Mouse (Mus musculus): Measurements from ENCODE around the gene Uso1. TPM values are rescaled to one million over a fixed set of nuclear protein-coding genes. Genes with fewer than 3 reads are reported as not detected.

Uso1 gene
- polyA plus RNA-seq, 1 experiment from 2014 or later: 28.4 TPM

DNA sequence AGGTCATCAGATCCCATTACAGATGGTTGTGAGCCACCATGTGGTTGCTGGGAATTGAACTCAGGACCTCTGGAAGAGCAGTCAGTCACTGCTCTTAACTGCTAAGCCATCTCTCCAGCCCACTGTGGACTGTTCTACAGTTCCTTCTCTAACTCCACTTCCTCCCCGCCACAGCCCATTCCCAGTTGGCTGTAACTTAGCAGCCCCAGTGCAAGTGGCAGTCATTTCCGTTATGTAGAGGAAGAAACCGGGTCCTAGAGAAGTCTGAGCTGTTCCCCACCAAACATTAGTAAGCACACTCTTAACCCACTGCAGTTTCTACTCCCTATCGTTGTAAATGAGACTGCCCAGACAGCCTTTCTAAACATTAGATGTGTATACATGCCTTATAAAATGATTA is 30.5 kb upstream of the Uso1 start:
- no peak overlapping the region for H3K27ac ChIP-seq
- H3K27me3 ChIP-seq: no peaks in the 10 kb centered on the region
- H3K4me1 ChIP-seq (replicated peaks): peaks cover 22% of the 10 kb centered on the region
- ATAC-seq (replicated peaks; ENCODE audit: insufficient number of reproducible peaks, insufficient read depth, low FRiP score, low read depth): no peak
- WGBS: 88% methylated on average over 4 of the region's 4 CpGs
- H3K9me3 ChIP-seq (replicated peaks): no peaks in the 10 kb centered on the region
- H3K9ac ChIP-seq: no peak overlapping the region
- no peak overlapping the region for H3K4me3 ChIP-seq
- no peaks in the 10 kb centered on the region for H3K36me3 ChIP-seq
- no peak overlapping the region for H3K4me2 ChIP-seq

GRCm38 (mm10) chr5:92110818-92111355 is 26.9 kb upstream of the Uso1 start:
- Histone ChIP-seq H3K4me1 (replicated peaks) (peaks cover 10% of the 10 kb centered on the region), H3K27me3 (no peaks in the 10 kb centered on the region), H3K9ac (no peak overlapping the region), H3K9me3 (replicated peaks) (no peaks in the 10 kb centered on the region), H3K4me3 (no peak overlapping the region), H3K36me3 (no peaks in the 10 kb centered on the region), H3K27ac (no peak overlapping the region), H3K4me2 (no peak overlapping the region)
- 90% methylated on average over 5 of the region's 5 CpGs for WGBS
- no peak for ATAC-seq (replicated peaks; ENCODE audit: insufficient number of reproducible peaks, insufficient read depth, low FRiP score, low read depth)

- H3K9me3 ChIP-seq (replicated peaks): no peaks in the 10 kb centered on the region
- H3K27me3 ChIP-seq: no peaks in the 10 kb centered on the region
- peak overlapping the region; percentile 54 for H3K4me2 ChIP-seq
- ATAC-seq (replicated peaks; ENCODE audit: insufficient number of reproducible peaks, insufficient read depth, low FRiP score, low read depth): no peak
- no peak overlapping the region for H3K27ac ChIP-seq
- 25% methylated on average over 6 of the region's 6 CpGs for WGBS
- no peaks in the 10 kb centered on the region for H3K36me3 ChIP-seq
- 0 out of 2 replicates have a peak overlapping the region, but pooled peaks have one; percentile 3 for H3K9ac ChIP-seq
- H3K4me1 ChIP-seq (replicated peaks): 0 out of 2 replicates have a peak, but pooled peaks cover 3% of the 10 kb centered on the region
- H3K4me3 ChIP-seq: peak overlapping the region; percentile 29
Measured at GRCm38 (mm10) chr5:92112175-92112574, 25.6 kb upstream of the Uso1 start.

- no peak overlapping the region for H3K27ac ChIP-seq
- H3K4me1 ChIP-seq (replicated peaks): 0 out of 2 replicates have a peak, but pooled peaks cover 3% of the 10 kb centered on the region
- peak overlapping the region; percentile 29 for H3K4me3 ChIP-seq
- WGBS: 14% methylated on average over 10 of the region's 10 CpGs
- H3K9me3 ChIP-seq (replicated peaks): no peaks in the 10 kb centered on the region
- H3K9ac ChIP-seq: 0 out of 2 replicates have a peak overlapping the region, but pooled peaks have one; percentile 3
- peak overlapping the region; percentile 54 for H3K4me2 ChIP-seq
- no peaks in the 10 kb centered on the region for H3K27me3 ChIP-seq
- no peaks in the 10 kb centered on the region for H3K36me3 ChIP-seq
- no peak for ATAC-seq (replicated peaks; ENCODE audit: insufficient number of reproducible peaks, insufficient read depth, low FRiP score, low read depth)
Measured at GRCm38 (mm10) chr5:92112585-92112984, 25.2 kb upstream of the Uso1 start.

DNA sequence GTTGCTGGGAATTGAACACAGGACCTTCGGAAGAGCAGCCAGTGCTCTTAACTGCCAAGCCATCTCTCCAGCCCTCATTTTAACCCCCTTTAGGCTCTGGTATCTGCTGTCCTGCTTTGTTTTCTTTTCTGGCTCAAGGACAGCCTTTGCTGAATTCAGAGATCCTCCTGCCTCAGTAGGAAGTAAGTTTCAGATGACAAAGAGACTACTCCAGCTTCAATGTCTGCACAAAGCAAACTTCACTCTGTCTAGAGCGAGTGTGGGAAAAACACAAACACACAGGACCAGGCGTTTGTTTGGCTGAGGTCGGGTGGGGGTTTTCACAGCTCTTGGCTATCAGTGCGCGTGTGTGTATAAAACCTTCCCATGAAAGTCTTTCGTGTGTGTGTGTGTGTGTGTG is 24.3 kb upstream of the Uso1 start:
- Histone ChIP-seq H3K36me3 (no peaks in the 10 kb centered on the region), H3K4me3 (no peak overlapping the region), H3K27me3 (no peaks in the 10 kb centered on the region), H3K27ac (no peak overlapping the region), H3K9me3 (replicated peaks) (no peaks in the 10 kb centered on the region), H3K9ac (no peak overlapping the region), H3K4me1 (replicated peaks) (peaks cover 7% of the 10 kb centered on the region; the same call in 1 of the 2 replicates), H3K4me2 (no peak overlapping the region)
- 80% methylated on average over 7 of the region's 7 CpGs for WGBS
- ATAC-seq (replicated peaks; ENCODE audit: insufficient number of reproducible peaks, insufficient read depth, low FRiP score, low read depth): no peak

- H3K27me3 ChIP-seq: no peaks in the 10 kb centered on the region
- H3K4me2 ChIP-seq: no peak overlapping the region
- no peaks in the 10 kb centered on the region for H3K9me3 ChIP-seq (replicated peaks)
- no peak for ATAC-seq (replicated peaks; ENCODE audit: insufficient number of reproducible peaks, insufficient read depth, low FRiP score, low read depth)
- H3K9ac ChIP-seq: no peak overlapping the region
- peaks cover 7% of the 10 kb centered on the region; the same call in 1 of the 2 replicates for H3K4me1 ChIP-seq (replicated peaks)
- no peak overlapping the region for H3K27ac ChIP-seq
- WGBS: 81% methylated on average over 6 of the region's 6 CpGs
- H3K4me3 ChIP-seq: no peak overlapping the region
- no peaks in the 10 kb centered on the region for H3K36me3 ChIP-seq
Measured at GRCm38 (mm10) chr5:92114223-92114622, 23.5 kb upstream of the Uso1 start.

- Histone ChIP-seq H3K9ac (no peak overlapping the region), H3K27ac (no peak overlapping the region), H3K4me2 (no peak overlapping the region), H3K9me3 (replicated peaks) (no peaks in the 10 kb centered on the region), H3K27me3 (no peaks in the 10 kb centered on the region), H3K4me1 (replicated peaks) (peaks cover 7% of the 10 kb centered on the region; the same call in 1 of the 2 replicates), H3K4me3 (no peak overlapping the region), H3K36me3 (no peaks in the 10 kb centered on the region)
- ATAC-seq (replicated peaks; ENCODE audit: insufficient number of reproducible peaks, insufficient read depth, low FRiP score, low read depth): no peak
- WGBS: 80% methylated on average over 2 of the region's 2 CpGs
Measured at GRCm38 (mm10) chr5:92114939-92115338, 22.8 kb upstream of the Uso1 start.

DNA sequence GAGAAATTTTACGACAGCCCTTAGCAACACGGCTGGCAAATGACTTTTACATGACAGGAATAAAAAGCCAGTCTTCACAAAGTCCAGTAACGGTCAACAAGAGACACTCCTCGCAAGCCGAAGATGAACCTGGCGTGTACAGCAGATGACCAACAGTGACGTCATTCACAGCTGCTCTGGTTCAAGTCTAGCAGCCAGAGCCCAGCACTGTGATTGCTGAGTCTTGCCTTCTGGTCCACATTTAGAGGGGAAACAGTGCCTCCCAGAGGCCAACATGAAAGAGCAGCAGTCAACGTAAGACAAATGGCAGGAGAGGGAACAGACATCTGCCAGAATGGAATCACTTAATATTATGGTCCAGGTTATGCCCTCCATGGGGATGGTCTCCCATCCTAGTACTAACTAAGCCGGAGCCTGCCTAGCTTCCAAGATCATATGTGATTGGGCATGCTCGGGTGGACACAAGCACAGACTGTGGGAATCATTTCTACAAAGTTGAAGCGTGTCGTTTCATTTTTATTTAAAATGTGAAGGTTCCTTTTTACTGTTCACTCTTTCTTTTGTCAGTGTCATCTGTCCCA is 19.8 kb upstream of the Uso1 start:
- Histone ChIP-seq H3K36me3 (no peaks in the 10 kb centered on the region), H3K9me3 (replicated peaks) (no peaks in the 10 kb centered on the region), H3K9ac (no peak overlapping the region), H3K4me1 (replicated peaks) (peaks cover 5% of the 10 kb centered on the region; the same call in 1 of the 2 replicates), H3K27me3 (no peaks in the 10 kb centered on the region), H3K27ac (no peak overlapping the region), H3K4me2 (no peak overlapping the region), H3K4me3 (no peak overlapping the region)
- peak; percentile 62 for ATAC-seq (replicated peaks; ENCODE audit: insufficient number of reproducible peaks, insufficient read depth, low FRiP score, low read depth)
- 46% methylated on average over 12 of the region's 12 CpGs for WGBS

GRCm38 (mm10) chr5:92121636-92122035 is 16.1 kb upstream of the Uso1 start:
- H3K9ac ChIP-seq: no peak overlapping the region
- 63% methylated on average over 4 of the region's 4 CpGs for WGBS

DNA sequence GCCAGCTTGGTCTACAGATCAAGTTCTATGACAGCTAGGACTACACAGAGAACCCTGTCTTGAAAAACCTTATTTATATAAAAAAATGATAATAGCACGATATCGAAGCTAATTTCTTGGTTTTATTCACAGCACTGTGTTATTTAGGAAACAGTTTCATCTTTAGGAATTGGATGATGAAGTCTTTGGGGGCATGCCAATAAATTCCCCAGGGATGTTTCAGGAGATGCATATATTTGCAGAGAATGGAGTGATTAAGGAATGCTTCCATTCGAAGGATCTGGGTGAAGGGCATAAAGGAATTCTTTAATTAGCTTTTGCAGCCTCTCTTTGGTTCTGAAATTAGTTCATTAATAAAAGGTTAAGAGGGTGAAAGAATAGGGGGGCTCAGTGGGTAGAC is 12.3 kb upstream of the Uso1 start:
- WGBS: 88% methylated on average over 3 of the region's 3 CpGs
- no peak for ATAC-seq (replicated peaks; ENCODE audit: insufficient number of reproducible peaks, insufficient read depth, low FRiP score, low read depth)
- H3K4me2 ChIP-seq: no peak overlapping the region

More at GRCm38 (mm10) chr5:92121636-92122035, 16.1 kb upstream of the Uso1 start:
- Histone ChIP-seq H3K4me2 (no peak overlapping the region), H3K36me3 (no peaks in the 10 kb centered on the region), H3K9me3 (replicated peaks) (no peaks in the 10 kb centered on the region), H3K27me3 (no peaks in the 10 kb centered on the region), H3K27ac (no peak overlapping the region), H3K4me1 (replicated peaks) (peaks cover 6% of the 10 kb centered on the region), H3K4me3 (no peak overlapping the region)
- ATAC-seq (replicated peaks; ENCODE audit: insufficient number of reproducible peaks, insufficient read depth, low FRiP score, low read depth): no peak

GRCm38 (mm10) chr5:92127141-92127625 is 10.6 kb upstream of the Uso1 start:
- ATAC-seq (replicated peaks; ENCODE audit: insufficient number of reproducible peaks, insufficient read depth, low FRiP score, low read depth): no peak
- peaks cover 21% of the 10 kb centered on the region for H3K4me1 ChIP-seq (replicated peaks)
- H3K4me3 ChIP-seq: 0 out of 2 replicates have a peak overlapping the region, but pooled peaks have one; percentile 7
- H3K4me2 ChIP-seq: peak overlapping the region; percentile 21; the same call in 1 of the 2 replicates
- peaks cover 5% of the 10 kb centered on the region; the same call in 1 of the 2 replicates for H3K36me3 ChIP-seq
- no peaks in the 10 kb centered on the region for H3K9me3 ChIP-seq (replicated peaks)
- 53% methylated on average over 9 of the region's 9 CpGs for WGBS
- H3K27ac ChIP-seq: peak overlapping the region; percentile 53
- H3K27me3 ChIP-seq: no peaks in the 10 kb centered on the region
- no peak overlapping the region for H3K9ac ChIP-seq

More for the DNA sequence above, 12.3 kb upstream of the Uso1 start:
- Histone ChIP-seq H3K27ac (no peak overlapping the region), H3K4me1 (replicated peaks) (peaks cover 21% of the 10 kb centered on the region), H3K36me3 (no peaks in the 10 kb centered on the region), H3K9ac (no peak overlapping the region), H3K4me3 (no peak overlapping the region), H3K9me3 (replicated peaks) (no peaks in the 10 kb centered on the region), H3K27me3 (no peaks in the 10 kb centered on the region)
